Mouse (Mus musculus): Measurements from ENCODE around the gene Rasal3.

The Rasal3 gene

GRCm38 (mm10) chr17:32354211-32354610 is 49.2 kb downstream of the Rasal3 start:
- DNase-seq (ENCODE audit: low spot score in 2 of 2), result no peak

- DNase-seq (ENCODE audit: low spot score in 2 of 2), result no peak
Measured at GRCm38 (mm10) chr17:32353696-32354095, 49.7 kb downstream of the Rasal3 start.

GRCm38 (mm10) chr17:32351726-32352125 is 51.7 kb downstream of the Rasal3 start:
- no peak for DNase-seq (ENCODE audit: low spot score in 2 of 2)

- no peak for DNase-seq (ENCODE audit: low spot score in 2 of 2)
Measured at GRCm38 (mm10) chr17:32351269-32351668, 52.1 kb downstream of the Rasal3 start.

GRCm38 (mm10) chr17:32350382-32350983 is 52.9 kb downstream of the Rasal3 start, which contains the start of gene Akap8l:
Gene Akap8l, minus strand, starts transcription at chr17:32350607.
- peak; percentile 92 to 93 for DNase-seq (ENCODE audit: low spot score in 2 of 2)

- DNase-seq (ENCODE audit: low spot score in 2 of 2), result no peak
Measured at GRCm38 (mm10) chr17:32349851-32350381, 53.5 kb downstream of the Rasal3 start.

- DNase-seq (ENCODE audit: low spot score in 2 of 2), result peak in 1 of 2 experiments; percentile 34
Measured at GRCm38 (mm10) chr17:32349037-32349732, 54.2 kb downstream of the Rasal3 start.

GRCm38 (mm10) chr17:32348406-32348805 is 55.0 kb downstream of the Rasal3 start:
- DNase-seq (ENCODE audit: low spot score in 2 of 2), result no peak

GRCm38 (mm10) chr17:32341102-32341501 is 62.3 kb downstream of the Rasal3 start:
- DNase-seq (ENCODE audit: low spot score in 2 of 2), result no peak
